Mouse (Mus musculus) 416B (cell line): Measurements from ENCODE around the gene Mast3.

Experiments
- DNase-seq: peaks from one replicate; pipeline ENCODE4 v3.0.0; 2011; ENCODE audit warnings: low read depth

The Mast3 gene

GRCm38 (mm10) chr8:70775851-70776495 lies 28.9 kb downstream of the Mast3 start:
- DNase-seq: peak; percentile 73

- DNase-seq: no peak
Observed at GRCm38 (mm10) chr8:70775227-70775626, 29.6 kb downstream of the Mast3 start.

DNA sequence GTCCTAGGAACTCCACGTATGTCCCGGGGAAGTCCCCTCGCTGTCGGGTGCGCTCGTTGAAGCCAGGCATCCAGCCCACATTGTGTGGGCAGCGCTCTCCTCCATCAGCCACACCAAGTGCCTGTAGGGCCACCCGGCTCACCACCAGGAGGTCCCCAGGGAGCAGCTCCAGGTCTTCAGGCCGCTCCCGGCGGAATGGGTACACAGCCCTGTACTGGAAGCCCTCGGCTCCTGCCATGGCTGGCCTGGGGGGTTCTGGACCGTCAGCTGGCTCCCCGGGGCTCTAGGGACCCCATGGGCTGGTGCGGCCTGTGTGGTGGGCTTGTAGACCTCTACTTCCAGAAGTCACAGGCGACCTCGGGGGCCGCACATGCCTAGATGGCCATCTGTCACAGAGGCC lies 30.1 kb downstream of the Mast3 start:
- DNase-seq: no peak

- DNase-seq: no peak
Observed at GRCm38 (mm10) chr8:70773833-70774232, 31.0 kb downstream of the Mast3 start.

DNA sequence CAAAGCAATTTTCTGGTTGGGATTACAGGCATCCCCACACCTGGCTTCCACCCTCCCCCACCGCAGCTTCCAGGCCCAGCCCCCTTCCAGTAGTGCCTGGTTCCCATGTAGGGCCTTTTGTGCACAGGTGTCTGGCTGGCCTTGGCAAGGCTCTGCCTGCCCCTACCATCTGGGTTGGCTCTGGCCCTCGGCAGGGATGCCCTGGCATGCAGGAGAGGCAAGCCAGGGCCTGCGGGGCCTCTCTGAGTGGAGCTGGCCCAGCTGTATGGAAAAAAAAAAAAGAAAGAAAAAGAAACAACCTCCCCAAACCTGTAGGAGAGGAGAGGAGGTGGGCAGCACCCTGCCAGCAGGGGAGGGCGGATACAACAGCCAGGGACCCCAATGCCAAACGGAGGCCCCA lies 31.4 kb downstream of the Mast3 start:
- DNase-seq: no peak

- no peak for DNase-seq
Observed at GRCm38 (mm10) chr8:70772890-70773289, 32.0 kb downstream of the Mast3 start.

DNA sequence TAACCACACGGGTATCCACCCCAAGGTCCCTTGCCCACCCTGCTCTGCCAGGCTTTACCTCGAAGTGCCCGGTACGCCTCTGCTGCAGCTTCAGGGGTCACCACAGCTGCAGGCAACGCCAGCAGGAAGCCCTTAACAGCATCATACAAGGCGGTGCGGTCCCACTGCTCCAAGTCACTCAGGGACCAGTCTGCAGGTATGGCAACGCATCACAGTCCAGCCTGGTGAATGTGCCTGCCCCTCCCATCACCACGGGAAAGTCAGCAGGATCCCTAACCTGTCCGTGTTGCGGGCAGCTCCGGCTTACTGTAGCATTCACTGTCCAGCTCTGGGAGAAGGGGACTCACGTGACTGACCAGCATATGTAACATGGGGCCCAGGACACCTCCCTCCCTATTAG lies 32.8 kb downstream of the Mast3 start:
- no peak for DNase-seq

GRCm38 (mm10) chr8:70771217-70771616 lies 33.6 kb downstream of the Mast3 start:
- DNase-seq: no peak

- DNase-seq: no peak
Observed at GRCm38 (mm10) chr8:70770748-70771147, 34.1 kb downstream of the Mast3 start.

GRCm38 (mm10) chr8:70769858-70770257 lies 35.0 kb downstream of the Mast3 start:
- no peak for DNase-seq

GRCm38 (mm10) chr8:70769359-70769758 lies 35.5 kb downstream of the Mast3 start:
- DNase-seq: peak; percentile 92

- DNase-seq: no peak
Observed at GRCm38 (mm10) chr8:70768956-70769355, 35.9 kb downstream of the Mast3 start.

GRCm38 (mm10) chr8:70768231-70768776 lies 36.5 kb downstream of the Mast3 start:
- no peak for DNase-seq

- DNase-seq: no peak
Observed at GRCm38 (mm10) chr8:70767503-70767902, 37.4 kb downstream of the Mast3 start.

DNA sequence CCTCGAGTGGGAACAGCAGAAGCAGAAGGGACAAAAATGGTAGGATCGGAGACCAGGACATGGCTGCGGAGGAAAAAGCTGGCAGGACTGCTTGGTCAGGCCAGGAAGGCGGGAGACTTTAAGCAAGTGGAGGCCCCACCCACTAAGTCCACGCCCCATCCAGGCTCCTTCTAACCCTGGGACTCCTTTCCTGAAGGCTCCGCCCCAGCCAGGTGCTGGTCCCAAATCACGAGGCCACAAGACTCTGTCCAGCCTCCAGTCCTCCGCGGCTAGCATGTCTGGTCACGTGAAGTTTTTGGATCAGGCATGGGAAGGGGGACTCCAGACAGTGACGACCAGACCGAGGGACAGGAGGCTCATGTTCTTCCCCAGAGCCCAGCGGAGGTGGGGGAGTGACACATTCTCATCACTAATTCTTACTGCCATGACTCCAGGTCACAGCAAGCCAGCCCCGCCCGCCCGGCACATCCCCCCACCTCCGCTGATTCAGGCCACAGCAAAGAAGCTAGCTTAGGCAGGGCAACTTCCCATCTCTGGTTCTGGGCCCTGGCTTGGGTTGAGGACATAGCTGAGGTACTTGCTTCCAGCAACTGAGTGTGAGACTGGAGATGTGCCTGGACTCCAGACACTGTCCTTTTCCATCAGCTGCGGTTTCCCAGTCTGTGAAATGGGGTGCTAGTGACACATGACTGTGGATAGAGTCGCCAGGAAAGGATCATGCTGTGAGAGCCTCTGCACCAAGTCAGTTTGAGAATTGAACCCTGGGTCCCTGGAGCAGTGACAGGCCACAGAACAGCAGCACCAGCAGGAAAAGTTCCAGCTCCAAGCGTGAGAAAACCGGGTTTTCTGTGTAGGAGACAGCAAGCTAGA lies 38.0 kb downstream of the Mast3 start:
- DNase-seq: no peak

- DNase-seq: no peak
Observed at GRCm38 (mm10) chr8:70765838-70766570, 38.9 kb downstream of the Mast3 start.

DNA sequence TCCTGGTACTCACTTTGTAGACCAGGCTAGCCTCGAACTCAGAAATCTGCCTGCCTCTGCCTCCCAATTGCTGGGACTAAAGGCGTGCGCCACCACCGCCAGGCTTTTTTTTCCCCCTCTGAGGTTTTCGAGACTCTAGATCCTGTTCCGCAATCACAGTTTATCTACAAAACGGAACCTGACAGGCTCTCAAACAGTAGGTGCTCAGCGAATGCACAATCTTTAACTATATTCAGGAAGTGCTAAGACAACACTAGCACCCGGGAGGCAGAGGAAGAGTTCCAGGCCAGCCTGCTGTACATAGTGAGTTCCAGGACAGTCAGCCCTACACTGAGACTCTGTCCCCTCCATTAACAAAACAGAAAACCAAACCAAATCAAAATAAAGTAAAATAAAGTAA lies 39.5 kb downstream of the Mast3 start:
- DNase-seq: no peak

GRCm38 (mm10) chr8:70764676-70765075 lies 40.2 kb downstream of the Mast3 start:
- no peak for DNase-seq

- DNase-seq: no peak
Observed at GRCm38 (mm10) chr8:70764026-70764425, 40.8 kb downstream of the Mast3 start.

- DNase-seq: peak; percentile 67
Observed at GRCm38 (mm10) chr8:70763354-70763753, 41.5 kb downstream of the Mast3 start.

GRCm38 (mm10) chr8:70762118-70762517 lies 42.7 kb downstream of the Mast3 start:
- DNase-seq: peak; percentile 54

DNA sequence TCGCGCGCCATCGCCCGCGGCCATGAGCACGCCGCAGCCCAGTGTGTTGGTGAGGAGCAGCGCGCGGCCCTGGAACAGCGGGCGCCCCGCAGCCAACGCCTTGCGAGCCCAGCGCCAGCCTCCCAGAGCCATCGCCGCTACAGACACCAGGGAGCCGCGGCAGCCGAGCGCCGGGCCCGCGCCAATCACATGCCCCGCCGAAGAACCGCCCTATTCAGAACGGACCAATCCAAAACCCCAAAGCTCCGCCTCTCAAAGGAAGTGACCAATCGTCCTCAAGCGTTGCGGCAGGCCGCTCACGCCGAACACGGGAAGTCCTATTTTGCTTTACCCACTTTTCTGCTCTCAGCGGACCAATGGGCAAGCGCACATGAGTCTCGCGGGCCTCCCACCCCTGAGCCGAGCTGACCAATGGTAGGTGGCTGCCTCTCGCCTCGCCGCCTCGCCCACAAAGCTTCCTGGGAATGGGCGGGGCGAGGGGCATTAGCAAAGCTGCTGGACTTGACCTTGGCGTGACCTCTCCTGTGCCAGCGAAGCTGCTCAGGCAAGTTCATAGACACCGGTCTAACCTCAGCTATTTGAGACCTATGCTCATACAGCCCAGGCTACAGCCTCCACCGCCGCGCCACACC lies 44.0 kb downstream of the Mast3 start, which contains the start of gene Mpv17l2:
Gene Mpv17l2, minus strand, starts transcription at position 172 of the 632 bp plus-strand sequence.
- DNase-seq: peak; percentile 99
